Mouse (Mus musculus): ENCODE data around the gene Sumo1. TPM values are rescaled to one million over a fixed set of nuclear protein-coding genes. Genes with fewer than 3 reads are reported as not detected.

The Sumo1 gene
- polyA plus RNA-seq, 2 experiments = 42.5 to 153 TPM

- Histone ChIP-seq H3K9me3 (ENCODE audit: control insufficient read depth, low read length) (no peaks in the 10 kb centered on the region), H3K27ac (no peak overlapping the region), H3K4me1 (replicated peaks; ENCODE audit: control insufficient read depth in 2 of 2, insufficient read depth in 2 of 2, low read length in 1 of 2) (no peaks in the 10 kb centered on the region), H3K4me2 (ENCODE audit: low read depth) (no peak overlapping the region), H3K9ac (replicated peaks) (no peak overlapping the region), H3K36me3 (replicated peaks; ENCODE audit: control insufficient read depth, insufficient read depth, low read depth) (no peaks in the 10 kb centered on the region), H3K27me3 (ENCODE audit: control insufficient read depth, insufficient read depth, low read length) (no peaks in the 10 kb centered on the region), H3K4me3 (ENCODE audit: insufficient read depth in 1 of 2, low read depth in 2 of 2, low read length in 2 of 2) (no peak overlapping the region)
- no peak for TF ChIP-seq CTCF (IDR thresholded peaks at IDR 0.05; ENCODE audit: low read depth)
- no peak for TF ChIP-seq EP300 (IDR thresholded peaks at IDR 0.05; ENCODE audit: low read depth)
- DNase-seq (ENCODE audit: low read depth in 3 of 3, low spot score in 3 of 3) (no peak), ATAC-seq (ENCODE audit: insufficient read depth) (no peak)
- WGBS (ENCODE audit: insufficient replicate concordance) = 41% methylated on average over 11 of the region's 11 CpGs
Measured at GRCm38 (mm10) chr1:59602531-59603416, 67.9 kb downstream of the Sumo1 start.

- Histone ChIP-seq H3K36me3 (replicated peaks; ENCODE audit: control insufficient read depth, insufficient read depth, low read depth) (no peaks in the 10 kb centered on the region), H3K9ac (replicated peaks) (no peak overlapping the region), H3K27ac (no peak overlapping the region), H3K9me3 (ENCODE audit: control insufficient read depth, low read length) (no peaks in the 10 kb centered on the region), H3K27me3 (ENCODE audit: control insufficient read depth, insufficient read depth, low read length) (no peaks in the 10 kb centered on the region), H3K4me1 (replicated peaks; ENCODE audit: control insufficient read depth in 2 of 2, insufficient read depth in 2 of 2, low read length in 1 of 2) (peaks cover 0 to 5% of the 10 kb centered on the region in 2 experiments; a peak in 1 of 4 replicates), H3K4me3 (ENCODE audit: insufficient read depth in 1 of 2, low read depth in 2 of 2, low read length in 2 of 2) (no peak overlapping the region), H3K4me2 (ENCODE audit: low read depth) (no peak overlapping the region)
- no peak for TF ChIP-seq EP300 (IDR thresholded peaks at IDR 0.05; ENCODE audit: low read depth)
- TF ChIP-seq CTCF (IDR thresholded peaks at IDR 0.05; ENCODE audit: low read depth) = no peak
- WGBS (ENCODE audit: insufficient replicate concordance) = 50% methylated on average over 9 of the region's 9 CpGs
- ATAC-seq (ENCODE audit: insufficient read depth) (no peak), DNase-seq (ENCODE audit: low read depth in 3 of 3, low spot score in 3 of 3) (no peak)
Measured at GRCm38 (mm10) chr1:59595609-59596008, 75.0 kb downstream of the Sumo1 start.

- Histone ChIP-seq H3K4me2 (ENCODE audit: low read depth) (no peak overlapping the region), H3K36me3 (replicated peaks; ENCODE audit: control insufficient read depth, insufficient read depth, low read depth) (no peaks in the 10 kb centered on the region), H3K27ac (no peak overlapping the region), H3K4me3 (ENCODE audit: insufficient read depth in 1 of 2, low read depth in 2 of 2, low read length in 2 of 2) (no peak overlapping the region), H3K4me1 (replicated peaks; ENCODE audit: control insufficient read depth in 2 of 2, insufficient read depth in 2 of 2, low read length in 1 of 2) (peaks cover 0 to 5% of the 10 kb centered on the region in 2 experiments; a peak in 1 of 4 replicates), H3K27me3 (ENCODE audit: control insufficient read depth, insufficient read depth, low read length) (no peaks in the 10 kb centered on the region), H3K9me3 (ENCODE audit: control insufficient read depth, low read length) (no peaks in the 10 kb centered on the region), H3K9ac (replicated peaks) (no peak overlapping the region)
- 76% methylated on average over 11 of the region's 11 CpGs for WGBS (ENCODE audit: insufficient replicate concordance)
- ATAC-seq (ENCODE audit: insufficient read depth) = no peak
- TF ChIP-seq EP300 (IDR thresholded peaks at IDR 0.05; ENCODE audit: low read depth) (no peak), CTCF (IDR thresholded peaks at IDR 0.05; ENCODE audit: low read depth) (no peak)
- DNase-seq (ENCODE audit: low read depth in 3 of 3, low spot score in 3 of 3) = no peak
Measured at GRCm38 (mm10) chr1:59594586-59595266, 75.9 kb downstream of the Sumo1 start.

- TF ChIP-seq EP300 (IDR thresholded peaks at IDR 0.05; ENCODE audit: low read depth) (no peak), CTCF (IDR thresholded peaks at IDR 0.05; ENCODE audit: low read depth) (no peak)
- no peak for DNase-seq (ENCODE audit: low read depth in 3 of 3, low spot score in 3 of 3)
- WGBS (ENCODE audit: insufficient replicate concordance) = 16% methylated on average over 2 of the region's 2 CpGs
- H3K27me3 ChIP-seq (ENCODE audit: control insufficient read depth, insufficient read depth, low read length) = no peaks in the 10 kb centered on the region
- no peak overlapping the region for H3K27ac ChIP-seq
- peaks cover 0 to 5% of the 10 kb centered on the region in 2 experiments; a peak in 1 of 4 replicates for H3K4me1 ChIP-seq (replicated peaks; ENCODE audit: control insufficient read depth in 2 of 2, insufficient read depth in 2 of 2, low read length in 1 of 2)
- no peak overlapping the region for H3K4me3 ChIP-seq (ENCODE audit: insufficient read depth in 1 of 2, low read depth in 2 of 2, low read length in 2 of 2)
- no peaks in the 10 kb centered on the region for H3K36me3 ChIP-seq (replicated peaks; ENCODE audit: control insufficient read depth, insufficient read depth, low read depth)
- no peak for ATAC-seq (ENCODE audit: insufficient read depth)
- H3K9ac ChIP-seq (replicated peaks) = no peak overlapping the region
- no peaks in the 10 kb centered on the region for H3K9me3 ChIP-seq (ENCODE audit: control insufficient read depth, low read length)
- no peak overlapping the region for H3K4me2 ChIP-seq (ENCODE audit: low read depth)
Measured at GRCm38 (mm10) chr1:59593622-59594035, 77.0 kb downstream of the Sumo1 start.

- Histone ChIP-seq H3K36me3 (replicated peaks; ENCODE audit: control insufficient read depth, insufficient read depth, low read depth) (no peaks in the 10 kb centered on the region), H3K4me3 (ENCODE audit: insufficient read depth in 1 of 2, low read depth in 2 of 2, low read length in 2 of 2) (no peak overlapping the region), H3K27me3 (ENCODE audit: control insufficient read depth, insufficient read depth, low read length) (no peaks in the 10 kb centered on the region), H3K9me3 (ENCODE audit: control insufficient read depth, low read length) (no peaks in the 10 kb centered on the region), H3K27ac (no peak overlapping the region), H3K4me2 (ENCODE audit: low read depth) (no peak overlapping the region), H3K9ac (replicated peaks) (no peak overlapping the region), H3K4me1 (replicated peaks; ENCODE audit: control insufficient read depth in 2 of 2, insufficient read depth in 2 of 2, low read length in 1 of 2) (peaks cover 0 to 5% of the 10 kb centered on the region in 2 experiments; a peak in 1 of 4 replicates)
- WGBS (ENCODE audit: insufficient replicate concordance) = 34% methylated on average over 12 of the region's 12 CpGs
- ATAC-seq (ENCODE audit: insufficient read depth) (no peak), DNase-seq (ENCODE audit: low read depth in 3 of 3, low spot score in 3 of 3) (no peak)
- no peak for TF ChIP-seq CTCF (IDR thresholded peaks at IDR 0.05; ENCODE audit: low read depth)
- no peak for TF ChIP-seq EP300 (IDR thresholded peaks at IDR 0.05; ENCODE audit: low read depth)
Measured at GRCm38 (mm10) chr1:59592876-59593275, 77.8 kb downstream of the Sumo1 start.

All from liver, embryonic 14.5 days (tissue).